Mouse (Mus musculus): ENCODE data around the gene Fam129c. TPM values are rescaled to one million over a fixed set of nuclear protein-coding genes. Genes with fewer than 3 reads are reported as not detected.
A peak's percentile ranks its signal among the peaks of the same experiment; 100 is the strongest.

Fam129c gene
- 4.3 and 4.7 TPM in 2 replicates for polyA plus RNA-seq (2015; fragmentation: Nextera tagmentation; extraction: Ambion mirVana)

DNA sequence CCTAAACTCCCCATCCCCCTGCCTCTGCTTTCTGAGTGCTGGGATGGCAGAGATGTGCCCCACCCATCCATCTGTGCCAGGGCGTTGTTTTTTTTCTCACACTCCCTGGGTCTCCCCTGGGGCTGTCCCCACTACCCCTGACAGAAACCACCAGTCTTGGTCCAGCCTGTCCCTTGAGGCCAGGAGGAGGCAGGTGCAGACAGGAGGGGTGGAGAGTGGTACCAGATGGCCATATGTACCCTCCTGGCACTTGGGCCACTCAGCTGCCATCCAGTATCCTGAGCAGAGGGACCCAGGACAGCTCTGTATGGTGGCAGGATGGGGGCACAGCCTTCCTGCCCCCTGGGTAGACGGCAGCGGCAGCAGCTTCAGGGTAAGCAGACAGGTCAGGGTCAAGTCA is at the start of gene Fam129c:
TSS of gene Fam129c (plus strand) at position 198 of the 400 bp plus-strand sequence.
- 82% methylated on average over 3 of the region's 3 CpGs for WGBS

DNA sequence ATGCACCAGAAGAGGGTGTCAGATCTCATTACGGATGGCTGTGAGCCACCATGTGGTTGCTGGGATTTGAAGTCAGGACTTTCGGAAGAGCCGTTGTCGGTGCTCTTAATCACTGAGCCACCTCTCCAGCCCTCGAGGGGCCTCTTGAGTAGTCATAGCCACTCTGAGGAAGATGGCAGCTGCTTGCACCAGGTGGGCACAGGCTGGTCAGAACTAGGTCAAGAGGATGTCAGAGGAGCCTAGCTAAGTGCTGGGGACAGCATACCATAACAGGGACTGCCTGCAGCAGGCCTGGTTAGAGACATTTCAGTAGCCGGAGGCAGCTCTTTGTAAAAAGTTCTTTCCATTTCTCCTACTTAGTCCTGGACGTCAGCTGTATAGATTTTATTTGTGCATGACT is 46.7 kb upstream of the Fam129c start:
- Histone ChIP-seq H3K27ac (no peak overlapping the region), H3K4me3 (replicated peaks) (no peak overlapping the region), H3K4me2 (no peak overlapping the region), H3K36me3 (peaks cover 10% of the 10 kb centered on the region), H3K4me1 (no peaks in the 10 kb centered on the region), H3K9me3 (no peaks in the 10 kb centered on the region), H3K27me3 (replicated peaks) (no peaks in the 10 kb centered on the region), H3K9ac (no peak overlapping the region)
- 54% methylated on average over 7 of the region's 7 CpGs for WGBS
- no peak for ATAC-seq (ENCODE audit: insufficient read depth, low FRiP score, low read depth)

More for the DNA sequence above, at the start of gene Fam129c:
- no peaks in the 10 kb centered on the region for H3K36me3 ChIP-seq
- H3K27ac ChIP-seq: no peak within 1 kb of the TSS
- no peak for ATAC-seq (ENCODE audit: insufficient read depth, low FRiP score, low read depth)
- no peak within 1 kb of the TSS for H3K9ac ChIP-seq
- H3K4me1 ChIP-seq: peaks cover 25% of the 10 kb centered on the region
- H3K4me3 ChIP-seq (replicated peaks): no peak within 1 kb of the TSS
- H3K27me3 ChIP-seq (replicated peaks): peaks cover 10% of the 10 kb centered on the region
- H3K4me2 ChIP-seq: no peak within 1 kb of the TSS
- no peaks in the 10 kb centered on the region for H3K9me3 ChIP-seq

DNA sequence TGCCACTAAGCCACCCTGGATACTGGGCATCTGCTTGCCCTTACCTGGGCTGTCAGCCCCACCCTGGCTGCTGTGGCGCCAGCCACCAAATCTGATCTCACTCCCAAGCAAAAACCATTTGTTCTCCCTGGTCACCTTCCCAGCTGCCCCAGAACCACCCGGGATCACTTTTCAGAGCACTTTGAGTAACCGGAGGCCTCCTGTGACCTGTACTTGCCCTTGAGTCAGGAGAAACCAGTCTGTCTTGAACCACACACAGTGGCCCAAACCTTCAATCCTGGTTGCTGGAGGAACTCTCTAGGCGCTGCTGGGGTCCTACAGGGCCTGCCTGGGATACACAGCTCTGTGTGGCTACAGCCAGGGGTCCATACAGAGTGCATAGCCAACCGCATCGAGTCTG is 44.7 kb upstream of the Fam129c start:
- no peaks in the 10 kb centered on the region for H3K9me3 ChIP-seq
- H3K9ac ChIP-seq: no peak overlapping the region
- peaks cover 6% of the 10 kb centered on the region; the same call in 1 of the 2 replicates for H3K36me3 ChIP-seq
- WGBS: 34% methylated on average over 6 of the region's 6 CpGs
- ATAC-seq (ENCODE audit: insufficient read depth, low FRiP score, low read depth): no peak; the same call in 1 of the 2 replicates
- H3K27ac ChIP-seq: peak overlapping the region; percentile 64; the same call in 1 of the 2 replicates
- H3K4me1 ChIP-seq: no peaks in the 10 kb centered on the region
- peaks cover 12% of the 10 kb centered on the region; the same call in 1 of the 2 replicates for H3K27me3 ChIP-seq (replicated peaks)
- H3K4me2 ChIP-seq: no peak overlapping the region
- H3K4me3 ChIP-seq (replicated peaks): no peak overlapping the region

GRCm38 (mm10) chr8:71554001-71554400 is 43.4 kb upstream of the Fam129c start:
- no peaks in the 10 kb centered on the region for H3K36me3 ChIP-seq
- 61% methylated on average over 6 of the region's 6 CpGs for WGBS

GRCm38 (mm10) chr8:71554644-71555043 is 42.8 kb upstream of the Fam129c start:
- Histone ChIP-seq H3K36me3 (no peaks in the 10 kb centered on the region), H3K27me3 (replicated peaks) (peaks cover 29% of the 10 kb centered on the region), H3K9ac (no peak overlapping the region), H3K4me1 (peaks cover 9% of the 10 kb centered on the region; the same call in 1 of the 2 replicates), H3K4me2 (no peak overlapping the region), H3K4me3 (replicated peaks) (no peak overlapping the region), H3K9me3 (no peaks in the 10 kb centered on the region), H3K27ac (no peak overlapping the region)
- ATAC-seq (ENCODE audit: insufficient read depth, low FRiP score, low read depth): no peak
- WGBS: 84% methylated on average over 2 of the region's 2 CpGs

More at GRCm38 (mm10) chr8:71554001-71554400, 43.4 kb upstream of the Fam129c start:
- Histone ChIP-seq H3K9me3 (no peaks in the 10 kb centered on the region), H3K4me1 (peaks cover 9% of the 10 kb centered on the region; the same call in 1 of the 2 replicates), H3K27ac (no peak overlapping the region), H3K4me3 (replicated peaks) (no peak overlapping the region), H3K4me2 (no peak overlapping the region), H3K27me3 (replicated peaks) (peaks cover 23% of the 10 kb centered on the region), H3K9ac (no peak overlapping the region)
- ATAC-seq (ENCODE audit: insufficient read depth, low FRiP score, low read depth): no peak

- Histone ChIP-seq H3K4me2 (peak within 1 kb of the TSS; percentile 91), H3K9me3 (no peaks in the 10 kb centered on the region), H3K27me3 (replicated peaks) (peaks cover 49% of the 10 kb centered on the region), H3K9ac (peak within 1 kb of the TSS; percentile 25; the same call in 1 of the 2 replicates), H3K27ac (no peak within 1 kb of the TSS), H3K4me3 (replicated peaks) (peak within 1 kb of the TSS; percentile 48), H3K36me3 (no peaks in the 10 kb centered on the region), H3K4me1 (peaks cover 17% of the 10 kb centered on the region; the same call in 1 of the 2 replicates)
- ATAC-seq (ENCODE audit: insufficient read depth, low FRiP score, low read depth): peak; percentile 32
- WGBS: 3% methylated on average over 70 of the region's 70 CpGs
These were observed 39.1 kb upstream of the Fam129c start, which contains the start of gene Tmem221 for GRCm38 (mm10) chr8:71558071-71558957. Tmem221 (minus strand) TSS chr8:71558871.

- 2% methylated on average over 24 of the region's 24 CpGs for WGBS
- Histone ChIP-seq H3K27ac (no peak overlapping the region), H3K4me2 (peak overlapping the region; percentile 91), H3K9me3 (no peaks in the 10 kb centered on the region), H3K27me3 (replicated peaks) (peaks cover 49% of the 10 kb centered on the region), H3K9ac (no peak overlapping the region), H3K4me1 (peaks cover 17% of the 10 kb centered on the region; the same call in 1 of the 2 replicates), H3K36me3 (no peaks in the 10 kb centered on the region), H3K4me3 (replicated peaks) (peak overlapping the region; percentile 48)
- peak; percentile 64 for ATAC-seq (ENCODE audit: insufficient read depth, low FRiP score, low read depth)
These were observed 38.3 kb upstream of the Fam129c start for GRCm38 (mm10) chr8:71558958-71559690.

DNA sequence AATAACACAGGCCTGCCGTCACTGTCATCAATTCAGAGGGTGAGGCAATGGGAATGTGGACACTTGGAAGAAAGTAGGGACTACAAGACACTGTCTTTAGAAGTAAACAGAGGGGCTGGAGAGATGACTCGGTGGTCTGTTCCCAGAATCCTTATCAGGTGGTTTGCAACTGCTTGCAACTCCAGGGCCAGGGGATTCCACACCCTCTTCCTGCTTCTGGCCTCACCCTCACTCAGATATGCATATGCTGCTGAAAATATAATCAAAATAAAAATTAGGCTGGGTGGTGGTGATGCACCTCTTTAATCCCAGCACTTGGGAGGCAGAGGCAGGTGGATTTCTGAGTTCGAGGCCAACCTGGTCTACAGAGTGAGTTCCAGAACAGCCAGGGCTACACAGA is 37.4 kb upstream of the Fam129c start:
- H3K36me3 ChIP-seq: no peaks in the 10 kb centered on the region
- H3K27ac ChIP-seq: no peak overlapping the region
- ATAC-seq (ENCODE audit: insufficient read depth, low FRiP score, low read depth): no peak
- peaks cover 49% of the 10 kb centered on the region for H3K27me3 ChIP-seq (replicated peaks)
- H3K4me2 ChIP-seq: no peak overlapping the region
- H3K4me3 ChIP-seq (replicated peaks): no peak overlapping the region
- 64% methylated on average over 3 of the region's 3 CpGs for WGBS
- no peaks in the 10 kb centered on the region for H3K9me3 ChIP-seq
- H3K9ac ChIP-seq: no peak overlapping the region
- H3K4me1 ChIP-seq: peaks cover 17% of the 10 kb centered on the region; the same call in 1 of the 2 replicates

DNA sequence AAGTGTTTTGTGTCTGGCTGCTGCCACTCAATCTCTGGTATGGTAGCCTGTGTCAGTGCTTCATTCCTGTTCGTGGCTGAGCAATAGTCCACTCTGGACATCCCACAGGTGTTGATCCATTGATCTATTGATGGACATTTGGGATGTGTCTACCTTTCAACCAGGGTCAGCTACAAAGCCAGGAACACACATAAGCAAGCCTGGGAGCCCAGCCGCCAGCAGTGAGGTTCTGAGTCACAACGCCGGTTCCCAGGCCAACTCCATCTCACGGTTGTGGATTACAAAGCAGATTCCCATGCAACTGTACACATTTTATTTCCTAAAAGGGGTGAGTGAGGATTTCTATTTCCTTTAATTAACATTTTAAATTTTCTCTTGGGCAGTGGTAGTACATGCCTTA is 36.7 kb upstream of the Fam129c start:
- no peak for ATAC-seq (ENCODE audit: insufficient read depth, low FRiP score, low read depth)
- Histone ChIP-seq H3K27ac (no peak overlapping the region), H3K36me3 (no peaks in the 10 kb centered on the region), H3K4me1 (peaks cover 17% of the 10 kb centered on the region; the same call in 1 of the 2 replicates), H3K27me3 (replicated peaks) (peaks cover 49% of the 10 kb centered on the region), H3K9ac (no peak overlapping the region), H3K4me3 (replicated peaks) (no peak overlapping the region), H3K9me3 (no peaks in the 10 kb centered on the region), H3K4me2 (no peak overlapping the region)
- 83% methylated on average over 5 of the region's 5 CpGs for WGBS

DNA sequence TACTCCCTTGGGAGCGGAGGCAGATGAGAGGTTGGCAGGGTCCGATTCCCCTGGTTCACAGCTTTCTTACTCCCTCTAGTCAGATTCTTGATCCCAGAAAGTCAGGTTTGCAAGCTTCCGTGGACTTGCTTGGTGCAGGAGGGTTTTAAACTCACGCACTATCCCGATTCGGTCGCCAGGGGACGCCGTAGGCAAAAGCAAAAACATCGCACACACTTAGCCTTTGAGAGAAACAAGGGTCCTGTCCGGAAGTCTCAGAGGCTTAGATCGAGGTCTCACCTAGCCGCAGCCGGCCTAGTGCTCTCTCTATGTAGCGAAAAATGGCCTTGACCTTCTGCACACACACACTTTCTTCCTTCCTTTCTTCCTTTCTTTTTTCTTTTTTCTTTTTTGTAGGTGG is 36.0 kb upstream of the Fam129c start:
- no peak overlapping the region for H3K4me2 ChIP-seq
- H3K27me3 ChIP-seq (replicated peaks): peaks cover 49% of the 10 kb centered on the region
- no peak overlapping the region for H3K9ac ChIP-seq
- H3K4me1 ChIP-seq: peaks cover 17% of the 10 kb centered on the region; the same call in 1 of the 2 replicates
- H3K4me3 ChIP-seq (replicated peaks): no peak overlapping the region
- no peak overlapping the region for H3K27ac ChIP-seq
- no peaks in the 10 kb centered on the region for H3K36me3 ChIP-seq
- H3K9me3 ChIP-seq: no peaks in the 10 kb centered on the region
- ATAC-seq (ENCODE audit: insufficient read depth, low FRiP score, low read depth): no peak; the same call in 1 of the 2 replicates
- WGBS: 4% methylated on average over 15 of the region's 15 CpGs

DNA sequence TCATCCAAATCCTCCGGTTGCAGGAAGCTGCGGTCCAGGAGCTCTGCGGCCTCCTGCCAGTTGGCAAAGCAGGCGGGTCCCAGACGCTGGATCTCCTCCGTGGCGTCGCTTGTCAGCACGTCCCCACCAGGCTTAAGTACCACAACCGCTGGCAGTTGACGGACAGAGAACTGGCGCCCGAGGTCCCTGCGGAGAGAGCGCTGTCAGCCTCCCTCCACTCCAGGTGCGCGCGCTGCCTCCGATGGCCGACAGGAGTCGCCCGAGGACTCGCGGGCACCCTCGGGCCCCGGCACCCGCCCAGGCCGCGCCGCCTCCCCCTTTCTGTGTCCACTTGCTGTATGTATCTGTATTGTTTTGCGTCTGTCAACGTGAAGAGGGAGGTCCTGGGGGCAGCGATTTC is 34.7 kb upstream of the Fam129c start:
- Histone ChIP-seq H3K4me1 (peaks cover 17% of the 10 kb centered on the region; the same call in 1 of the 2 replicates), H3K4me2 (peak overlapping the region; percentile 60), H3K36me3 (no peaks in the 10 kb centered on the region), H3K27ac (no peak overlapping the region), H3K4me3 (replicated peaks) (peak overlapping the region; percentile 27), H3K9me3 (no peaks in the 10 kb centered on the region), H3K9ac (no peak overlapping the region), H3K27me3 (replicated peaks) (peaks cover 38% of the 10 kb centered on the region)
- WGBS: 1% methylated on average over 33 of the region's 33 CpGs
- no peak for ATAC-seq (ENCODE audit: insufficient read depth, low FRiP score, low read depth)

Measured in stomach, embryonic 15.5 days (tissue).